8 mouse cellular contexts compared by ENCODE assay signal in genomic region chr5:108368851-108369621, GRCm38 (mm10). TPM values are rescaled to one million over a fixed set of nuclear protein-coding genes. Genes with fewer than 3 reads are reported as not detected.
DNase-seq lines count a peak whose midpoint lies in the region; ATAC-seq lines count a peak whose summit lies in the region.

No protein-coding gene starts in this region.

- H3K9ac ChIP-seq in embryonic facial prominence, embryonic 12.5 days, result no peak overlapping the region
- H3K9ac ChIP-seq in heart, embryonic 14.5 days (ENCODE audit: low read length), result 0 out of 2 replicates have a peak overlapping the region, but pooled peaks have one; percentile 39
- no peak overlapping the region for H3K9ac ChIP-seq in liver, embryonic 13.5 days

- no peak overlapping the region for H3K27ac ChIP-seq in embryonic facial prominence, embryonic 12.5 days
- no peak overlapping the region for H3K27ac ChIP-seq in heart, embryonic 14.5 days (replicated peaks in 1 of 2; ENCODE audit: control insufficient read depth in 1 of 2, insufficient read depth in 1 of 2, low read depth in 2 of 2, low read length in 2 of 2)
- no peak overlapping the region for H3K27ac ChIP-seq in liver, embryonic 13.5 days

- H3K4me3 ChIP-seq in embryonic facial prominence, embryonic 12.5 days, result peak overlapping the region; percentile 33
- H3K4me3 ChIP-seq in heart, embryonic 14.5 days (ENCODE audit: control insufficient read depth in 1 of 2, insufficient read depth in 1 of 2, low read depth in 1 of 2, low read length in 2 of 2), result peak overlapping the region; percentile 43 to 47
- H3K4me3 ChIP-seq in liver, embryonic 13.5 days (replicated peaks), result peak overlapping the region; percentile 47

- peak; percentile 22 for DNase-seq in urinary bladder, postnatal 14 days (ENCODE audit: low spot score)
- no peak for DNase-seq in urinary bladder, postnatal 4 days (ENCODE audit: low spot score in 2 of 2)
- peak; percentile 14 to 42 for DNase-seq in kidney, postnatal 25 days
- no peak for DNase-seq in liver, embryonic 13.5 days
- peak; percentile 62 for DNase-seq in neural tube, embryonic 10.5 days (ENCODE audit: extremely low spot score, low spot score)
- DNase-seq in yolk sac, embryonic 10.5 days (ENCODE audit: low spot score), result peak; percentile 4

- H3K4me2 ChIP-seq in embryonic facial prominence, embryonic 12.5 days (replicated peaks), result peak overlapping the region; percentile 52
- peak overlapping the region; percentile 80 for H3K4me2 ChIP-seq in heart, embryonic 14.5 days (ENCODE audit: low read length)
- peak overlapping the region; percentile 71 for H3K4me2 ChIP-seq in liver, embryonic 13.5 days

- H3K4me1 ChIP-seq in embryonic facial prominence, embryonic 12.5 days, result peaks cover 23% of the 10 kb centered on the region
- peaks cover 0 to 17% of the 10 kb centered on the region in 2 experiments; a peak in 3 of 4 replicates for H3K4me1 ChIP-seq in heart, embryonic 14.5 days (ENCODE audit: control insufficient read depth in 2 of 2, insufficient read depth in 2 of 2, low read length in 2 of 2)
- peaks cover 25% of the 10 kb centered on the region for H3K4me1 ChIP-seq in liver, embryonic 13.5 days (replicated peaks)

- H3K27me3 ChIP-seq in embryonic facial prominence, embryonic 12.5 days, result peaks cover 90% of the 10 kb centered on the region
- peaks cover 89% of the 10 kb centered on the region for H3K27me3 ChIP-seq in heart, embryonic 14.5 days (ENCODE audit: control insufficient read depth, insufficient read depth, low read length)
- H3K27me3 ChIP-seq in liver, embryonic 13.5 days, result peaks cover 96% of the 10 kb centered on the region

- H3K36me3 ChIP-seq in embryonic facial prominence, embryonic 12.5 days, result no peaks in the 10 kb centered on the region
- H3K36me3 ChIP-seq in heart, embryonic 14.5 days (ENCODE audit: control insufficient read depth, insufficient read depth, low read length), result no peaks in the 10 kb centered on the region
- H3K36me3 ChIP-seq in liver, embryonic 13.5 days, result no peaks in the 10 kb centered on the region

- WGBS in embryonic facial prominence, embryonic 12.5 days, result under 1% methylated on average over 49 of the region's 49 CpGs
- under 1% methylated on average over 49 of the region's 49 CpGs for WGBS in heart, embryonic 14.5 days
- WGBS in liver, embryonic 13.5 days (ENCODE audit: insufficient replicate concordance), result under 1% methylated on average over 49 of the region's 49 CpGs

- no peak for ATAC-seq in embryonic facial prominence, embryonic 12.5 days (ENCODE audit: insufficient number of reproducible peaks, insufficient read depth, low FRiP score, low TSS enrichment)
- ATAC-seq in heart, embryonic 14.5 days (ENCODE audit: insufficient number of reproducible peaks, insufficient read depth, low FRiP score, low read depth), result no peak
- ATAC-seq in liver, embryonic 13.5 days (ENCODE audit: low read depth), result no peak

- H3K9me3 ChIP-seq in embryonic facial prominence, embryonic 12.5 days, result no peaks in the 10 kb centered on the region
- no peaks in the 10 kb centered on the region for H3K9me3 ChIP-seq in heart, embryonic 14.5 days (ENCODE audit: control insufficient read depth, low read length)
- H3K9me3 ChIP-seq in liver, embryonic 13.5 days (replicated peaks), result no peaks in the 10 kb centered on the region

RNA-seq across cellular contexts. Expression of gene Gm42517, which starts 1.3 kb away (rescaled TPM):
- not detected in 2 replicates for polyA plus RNA-seq in embryonic facial prominence, embryonic 12.5 days (2016; fragmentation: Nextera tagmentation; extraction: Ambion mirVana)
- 0.11 TPM in 1 of 2 replicates, not detected in the other for polyA plus RNA-seq in heart, embryonic 14.5 days (2014; fragmentation: Nextera tagmentation; extraction: Ambion mirVana)
- polyA plus RNA-seq in liver, embryonic 13.5 days (2015; fragmentation: Nextera tagmentation; extraction: Ambion mirVana), result 0.05 and 0.07 TPM in 2 replicates

RNA-seq across cellular contexts. Expression of gene Pde6b, which starts 19.2 kb away (rescaled TPM):
- polyA plus RNA-seq in embryonic facial prominence, embryonic 12.5 days (2016; fragmentation: Nextera tagmentation; extraction: Ambion mirVana), result 0.26 and 0.31 TPM in 2 replicates
- 0.22 TPM in 1 of 2 replicates, not detected in the other for polyA plus RNA-seq in heart, embryonic 14.5 days (2014; fragmentation: Nextera tagmentation; extraction: Ambion mirVana)
- polyA plus RNA-seq in liver, embryonic 13.5 days (2015; fragmentation: Nextera tagmentation; extraction: Ambion mirVana), result 0.07 and 0.15 TPM in 2 replicates

RNA-seq across cellular contexts. Expression of gene Pigg, which starts 56.6 kb away (rescaled TPM):
- polyA plus RNA-seq in embryonic facial prominence, embryonic 12.5 days (2016; fragmentation: Nextera tagmentation; extraction: Ambion mirVana), result 6.2 and 6.9 TPM in 2 replicates
- 3.0 and 3.6 TPM in 2 replicates for polyA plus RNA-seq in heart, embryonic 14.5 days (2014; fragmentation: Nextera tagmentation; extraction: Ambion mirVana)
- polyA plus RNA-seq in liver, embryonic 13.5 days (2015; fragmentation: Nextera tagmentation; extraction: Ambion mirVana), result 3.5 and 4.6 TPM in 2 replicates

Comparison
In these comparisons a context has a peak if more than half of its experiments do, and no peak if none do; other contexts are left out.
1. DNase-seq: peak in urinary bladder, postnatal 14 days (single experiment), kidney, postnatal 25 days (2 of 2), neural tube, embryonic 10.5 days (single experiment) and yolk sac, embryonic 10.5 days (single experiment); none in urinary bladder, postnatal 4 days (0 of 2) and liver, embryonic 13.5 days (single experiment).
2. Peak in every context shown above with its lines, with median percentiles within 50 percentile points of each other: H3K4me2 ChIP-seq and H3K4me3 ChIP-seq.